Mouse (Mus musculus) hindbrain, embryonic 12.5 days (tissue): Measurements from ENCODE around the gene Map7d1. TPM values are rescaled to one million over a fixed set of nuclear protein-coding genes. Genes with fewer than 3 reads are reported as not detected.

ENCODE experiments used
- ATAC-seq: fragments of 200-750 bp; cut with Nextera tagmentation; 2 replicates; pipeline ENCODE4 v1.8.0; 2017; ENCODE audit warnings: moderate TSS enrichment; ENCODE audit not compliant: low FRiP score
- H3K27ac ChIP-seq: fragments of 300-500 bp; sonication (generic); 2 replicates; pipeline ENCODE4 v1.5.1; 2016; ENCODE audit warnings: mild to moderate bottlenecking
- H3K27me3 ChIP-seq: fragments of 300-500 bp; sonication (generic); 2 replicates; pipeline ENCODE4 v1.6.1; 2016; ENCODE audit warnings: mild to moderate bottlenecking
- H3K36me3 ChIP-seq: fragments of 300-500 bp; sonication (generic); 2 replicates; pipeline ENCODE4 v1.6.1; 2016; ENCODE audit warnings: mild to moderate bottlenecking
- H3K4me1 ChIP-seq: fragments of 300-500 bp; sonication (generic); 2 replicates; pipeline ENCODE4 v1.6.1; 2016
- H3K4me2 ChIP-seq: fragments of 300-500 bp; sonication (generic); replicated peaks from 2 replicates; pipeline ENCODE4 v1.6.1; 2016; ENCODE audit warnings: mild to moderate bottlenecking
- H3K4me3 ChIP-seq: fragments of 300-500 bp; sonication (generic); 2 replicates; pipeline ENCODE4 v1.5.1; 2016; ENCODE audit warnings: mild to moderate bottlenecking
- H3K9ac ChIP-seq: fragments of 300-500 bp; sonication (generic); 2 replicates; pipeline ENCODE4 v1.6.1; 2016; ENCODE audit warnings: mild to moderate bottlenecking, moderate library complexity
- H3K9me3 ChIP-seq: fragments of 300-500 bp; sonication (generic); replicated peaks from 2 replicates; pipeline ENCODE4 v1.6.1; 2016; ENCODE audit warnings: mild to moderate bottlenecking
- WGBS: fragments of 180-500 bp; shearing (Covaris S2); methylation state at CpG from one replicate; pipeline ENCODE4 v1.1.7; 2016; 5-methylcytosine and 5-hydroxymethylcytosine counted together
- polyA plus RNA-seq: library from polyadenylated mRNA; unstranded; fragments of >200 nt; fragmentation: Nextera tagmentation; extraction: Ambion mirVana; gene quantifications from 2 replicates; pipeline ENCODE4 v1.2.1, GENCODE M21; 2016

Map7d1 gene
- polyA plus RNA-seq, 1 experiment from 2014 or later, result 143 TPM

DNA sequence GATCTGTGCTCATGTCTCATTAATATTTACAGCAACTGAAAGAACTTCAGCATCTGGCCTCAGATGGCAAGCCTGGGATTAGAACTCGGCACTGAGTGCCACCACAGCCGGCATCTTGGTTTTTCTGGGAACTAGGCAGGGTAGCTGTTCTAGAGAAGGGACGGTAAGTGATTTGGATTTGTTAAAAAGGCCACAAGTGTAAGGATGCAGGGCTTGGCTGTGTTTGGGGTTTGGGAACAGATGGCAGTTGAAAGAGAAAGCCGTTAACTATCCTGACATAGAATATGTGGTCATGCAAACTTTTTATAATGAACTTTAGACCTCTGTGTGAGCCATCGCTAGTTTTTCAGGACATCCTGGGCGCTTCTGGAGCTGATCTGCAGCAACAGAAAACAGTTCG lies 5.5 kb upstream of the Map7d1 start:
- H3K9me3 ChIP-seq, result no peaks in the 10 kb centered on the region
- no peaks in the 10 kb centered on the region for H3K27me3 ChIP-seq
- H3K36me3 ChIP-seq, result no peaks in the 10 kb centered on the region
- H3K9ac ChIP-seq, result no peak overlapping the region
- peak overlapping the region; percentile 80; the same call in 1 of the 2 replicates for H3K27ac ChIP-seq
- H3K4me3 ChIP-seq, result peak overlapping the region; percentile 66; the same call in 1 of the 2 replicates
- ATAC-seq, result 0 out of 2 replicates have a peak, but pooled peaks have one; percentile 1
- WGBS, result 54% methylated on average over 7 of the region's 7 CpGs
- H3K4me1 ChIP-seq, result peaks cover 57% of the 10 kb centered on the region
- peak overlapping the region; percentile 83; the same call in 1 of the 2 replicates for H3K4me2 ChIP-seq

DNA sequence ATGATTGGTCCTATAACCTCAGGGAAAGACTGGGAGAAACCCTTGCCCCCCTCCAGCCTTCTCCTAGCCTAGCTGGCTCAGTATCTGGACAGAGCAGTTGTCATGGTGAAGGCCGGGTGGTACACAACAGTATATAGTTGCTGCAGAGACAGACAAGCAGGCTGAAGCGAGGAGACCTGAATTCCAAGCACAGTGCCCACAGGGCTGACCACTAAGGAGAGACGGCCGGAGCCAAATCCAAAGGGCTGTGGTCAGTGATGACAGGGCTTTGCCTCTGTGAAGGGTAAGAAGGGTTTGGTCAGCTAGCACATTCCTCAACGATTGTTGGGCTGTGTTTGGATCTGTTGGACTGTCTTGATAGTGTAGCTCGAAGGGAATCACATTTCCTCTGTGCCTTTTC lies 5.1 kb upstream of the Map7d1 start:
- 68% methylated on average over 6 of the region's 6 CpGs for WGBS
- ATAC-seq, result no peak
- no peaks in the 10 kb centered on the region for H3K36me3 ChIP-seq
- peak overlapping the region; percentile 25; the same call in 1 of the 2 replicates for H3K4me2 ChIP-seq
- no peaks in the 10 kb centered on the region for H3K27me3 ChIP-seq
- peaks cover 57% of the 10 kb centered on the region for H3K4me1 ChIP-seq
- no peaks in the 10 kb centered on the region for H3K9me3 ChIP-seq
- peak overlapping the region; percentile 32; the same call in 1 of the 2 replicates for H3K9ac ChIP-seq
- peak overlapping the region; percentile 80 for H3K27ac ChIP-seq
- no peak overlapping the region for H3K4me3 ChIP-seq

DNA sequence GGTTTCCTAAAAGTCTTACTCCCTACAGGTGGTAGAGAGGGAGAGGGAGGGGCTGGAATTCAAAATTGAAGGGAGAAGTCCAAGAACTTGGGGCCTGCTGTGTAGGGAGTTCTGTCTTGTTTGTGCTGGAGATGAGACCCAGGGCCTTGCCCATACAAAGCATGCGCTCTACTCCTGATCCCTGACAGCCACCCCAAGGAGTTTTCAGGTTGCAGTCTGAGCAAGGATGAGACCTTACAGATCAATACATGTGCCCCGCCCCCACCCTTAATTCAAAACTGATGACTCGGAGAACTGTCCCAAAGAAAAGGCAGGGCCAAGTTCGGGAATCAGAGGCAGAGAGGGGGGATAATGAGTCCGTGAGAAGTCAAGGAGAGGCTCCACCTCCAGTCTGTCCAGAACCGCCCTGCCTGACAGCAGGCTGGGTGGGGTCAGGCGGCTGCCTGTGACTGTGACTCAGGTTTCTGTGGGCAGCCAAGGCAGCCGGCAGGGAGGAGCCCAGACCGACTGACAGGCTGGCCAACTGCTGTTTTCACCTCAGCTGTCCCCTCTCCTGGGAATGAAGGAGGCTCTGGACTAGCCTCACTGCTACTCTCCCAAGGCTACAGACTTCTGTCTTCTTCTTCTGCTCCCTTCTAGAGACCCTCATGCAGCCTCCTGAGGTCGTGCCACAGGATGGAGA lies 4.5 kb upstream of the Map7d1 start:
- Histone ChIP-seq H3K27me3 (no peaks in the 10 kb centered on the region), H3K27ac (peak overlapping the region; percentile 80), H3K4me3 (no peak overlapping the region), H3K9ac (peak overlapping the region; percentile 32; the same call in 1 of the 2 replicates), H3K36me3 (no peaks in the 10 kb centered on the region), H3K9me3 (no peaks in the 10 kb centered on the region), H3K4me1 (peaks cover 57% of the 10 kb centered on the region), H3K4me2 (peak overlapping the region; percentile 25; the same call in 1 of the 2 replicates)
- no peak for ATAC-seq
- WGBS, result 4% methylated on average over 10 of the region's 10 CpGs

DNA sequence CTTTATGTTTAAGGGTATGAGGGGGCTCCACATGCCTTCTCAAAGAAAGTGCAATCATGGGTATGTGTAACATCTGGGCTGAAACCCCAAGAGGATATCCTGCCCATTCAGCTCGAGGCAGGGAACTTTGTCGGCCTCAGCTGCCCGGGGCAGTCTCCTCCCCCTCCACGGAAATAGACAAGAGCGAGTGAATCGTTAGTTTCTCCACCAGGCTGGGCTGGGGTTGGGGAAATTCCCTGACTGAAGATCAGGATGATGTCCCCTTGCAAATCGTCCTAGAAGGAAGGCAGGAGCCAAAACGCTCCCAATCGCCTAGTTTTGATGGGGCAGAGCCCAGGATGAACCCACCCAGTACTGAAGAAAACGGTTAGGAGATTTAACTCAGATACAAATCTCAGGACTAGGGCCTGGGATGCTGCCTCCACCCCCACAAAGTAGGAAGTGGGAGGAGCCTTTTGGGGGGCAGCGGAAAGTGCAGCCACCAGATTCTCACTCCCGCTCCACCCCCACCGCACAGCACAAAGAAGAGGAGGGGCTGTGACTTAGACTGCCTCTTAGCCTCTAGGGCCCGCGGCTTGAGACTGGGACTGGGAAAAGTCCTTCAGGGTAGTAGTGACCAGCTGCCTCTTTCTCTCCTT lies 3.5 kb upstream of the Map7d1 start:
- H3K4me3 ChIP-seq, result 0 out of 2 replicates have a peak overlapping the region, but pooled peaks have one; percentile 0
- 1% methylated on average over 15 of the region's 15 CpGs for WGBS
- H3K27me3 ChIP-seq, result no peaks in the 10 kb centered on the region
- ATAC-seq, result no peak
- peaks cover 60% of the 10 kb centered on the region for H3K4me1 ChIP-seq
- H3K9me3 ChIP-seq, result no peaks in the 10 kb centered on the region
- peak overlapping the region; percentile 29 for H3K4me2 ChIP-seq
- H3K36me3 ChIP-seq, result no peaks in the 10 kb centered on the region
- H3K27ac ChIP-seq, result peak overlapping the region; percentile 80
- peak overlapping the region; percentile 27; the same call in 1 of the 2 replicates for H3K9ac ChIP-seq

DNA sequence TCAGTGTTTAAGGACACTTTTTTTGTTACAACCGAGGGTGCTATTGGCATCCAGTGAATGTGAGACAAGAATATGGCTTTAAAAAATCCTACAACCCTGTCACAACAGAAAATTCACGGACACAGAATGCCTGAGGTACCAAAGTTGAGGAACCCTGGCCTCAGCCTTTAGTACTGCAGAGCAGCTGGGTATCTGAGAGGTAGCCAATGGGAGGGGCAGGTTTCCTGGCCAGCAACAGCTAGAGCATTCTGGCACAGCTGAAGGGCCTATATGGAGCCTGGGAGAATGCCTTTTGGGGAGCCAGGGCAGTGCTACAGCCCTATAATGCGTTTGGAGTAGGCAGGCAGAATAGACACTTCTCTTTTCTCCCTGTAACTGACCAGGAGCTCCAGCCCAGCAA lies 2.9 kb upstream of the Map7d1 start:
- 0 out of 2 replicates have a peak overlapping the region, but pooled peaks have one; percentile 29 for H3K4me2 ChIP-seq
- no peak overlapping the region; the same call in 1 of the 2 replicates for H3K9ac ChIP-seq
- no peaks in the 10 kb centered on the region for H3K27me3 ChIP-seq
- H3K4me3 ChIP-seq, result no peak overlapping the region
- no peaks in the 10 kb centered on the region for H3K9me3 ChIP-seq
- 22% methylated on average over 3 of the region's 3 CpGs for WGBS
- H3K4me1 ChIP-seq, result peaks cover 66% of the 10 kb centered on the region
- no peaks in the 10 kb centered on the region for H3K36me3 ChIP-seq
- H3K27ac ChIP-seq, result peak overlapping the region; percentile 80
- no peak for ATAC-seq

DNA sequence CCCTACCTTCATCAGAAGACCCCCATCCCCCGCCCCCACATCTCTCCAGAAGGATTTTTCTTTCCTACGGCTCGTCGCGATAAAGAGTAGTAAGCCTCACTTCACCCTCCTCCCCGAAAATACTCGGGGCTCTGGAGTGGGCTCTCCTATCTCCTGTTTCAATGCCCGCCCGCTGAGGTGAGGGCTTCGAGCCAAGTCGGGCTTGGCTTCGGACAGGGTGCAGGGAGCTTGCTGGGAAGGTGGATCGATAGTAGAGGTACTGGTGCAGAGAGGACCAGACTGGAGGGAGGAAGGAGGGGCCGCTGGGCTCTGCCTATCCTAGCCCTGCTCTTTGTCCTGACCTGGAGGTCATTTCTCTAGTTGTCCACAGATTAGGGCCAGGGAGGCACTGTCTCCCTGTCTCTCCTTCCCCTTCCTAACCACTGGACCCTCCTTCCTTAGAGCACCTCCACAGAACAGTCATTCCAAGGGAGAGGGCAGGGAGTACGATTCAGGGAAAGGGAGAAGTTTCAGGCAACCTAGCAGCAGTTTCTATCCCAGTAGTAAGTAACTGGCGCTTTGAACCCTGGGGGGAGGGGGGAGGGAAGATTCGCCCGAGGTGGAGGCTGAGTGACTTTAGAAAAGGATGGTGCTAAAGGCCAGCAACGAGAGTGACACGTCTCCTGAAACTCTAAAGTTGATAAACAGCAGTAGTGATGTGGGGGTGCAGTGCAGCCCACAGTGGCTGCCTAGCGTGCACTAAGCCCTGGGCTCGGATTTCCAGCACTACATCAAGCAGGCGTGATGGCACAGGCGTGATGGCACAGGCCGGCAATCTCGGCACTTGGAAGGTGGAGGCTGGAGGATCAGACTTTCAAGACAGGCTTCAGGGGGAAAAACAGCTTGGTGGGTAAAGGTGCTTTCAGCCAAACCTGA lies 1.1 kb upstream of the Map7d1 start:
- peaks cover 4% of the 10 kb centered on the region; the same call in 1 of the 2 replicates for H3K36me3 ChIP-seq
- 2% methylated on average over 26 of the region's 26 CpGs for WGBS
- peak overlapping the region; percentile 82 for H3K4me3 ChIP-seq
- H3K9me3 ChIP-seq, result no peaks in the 10 kb centered on the region
- peak overlapping the region; percentile 92 for H3K9ac ChIP-seq
- peaks cover 74% of the 10 kb centered on the region for H3K4me1 ChIP-seq
- peak overlapping the region; percentile 99 for H3K4me2 ChIP-seq
- no peaks in the 10 kb centered on the region for H3K27me3 ChIP-seq
- no peak for ATAC-seq
- peak overlapping the region; percentile 96 for H3K27ac ChIP-seq

DNA sequence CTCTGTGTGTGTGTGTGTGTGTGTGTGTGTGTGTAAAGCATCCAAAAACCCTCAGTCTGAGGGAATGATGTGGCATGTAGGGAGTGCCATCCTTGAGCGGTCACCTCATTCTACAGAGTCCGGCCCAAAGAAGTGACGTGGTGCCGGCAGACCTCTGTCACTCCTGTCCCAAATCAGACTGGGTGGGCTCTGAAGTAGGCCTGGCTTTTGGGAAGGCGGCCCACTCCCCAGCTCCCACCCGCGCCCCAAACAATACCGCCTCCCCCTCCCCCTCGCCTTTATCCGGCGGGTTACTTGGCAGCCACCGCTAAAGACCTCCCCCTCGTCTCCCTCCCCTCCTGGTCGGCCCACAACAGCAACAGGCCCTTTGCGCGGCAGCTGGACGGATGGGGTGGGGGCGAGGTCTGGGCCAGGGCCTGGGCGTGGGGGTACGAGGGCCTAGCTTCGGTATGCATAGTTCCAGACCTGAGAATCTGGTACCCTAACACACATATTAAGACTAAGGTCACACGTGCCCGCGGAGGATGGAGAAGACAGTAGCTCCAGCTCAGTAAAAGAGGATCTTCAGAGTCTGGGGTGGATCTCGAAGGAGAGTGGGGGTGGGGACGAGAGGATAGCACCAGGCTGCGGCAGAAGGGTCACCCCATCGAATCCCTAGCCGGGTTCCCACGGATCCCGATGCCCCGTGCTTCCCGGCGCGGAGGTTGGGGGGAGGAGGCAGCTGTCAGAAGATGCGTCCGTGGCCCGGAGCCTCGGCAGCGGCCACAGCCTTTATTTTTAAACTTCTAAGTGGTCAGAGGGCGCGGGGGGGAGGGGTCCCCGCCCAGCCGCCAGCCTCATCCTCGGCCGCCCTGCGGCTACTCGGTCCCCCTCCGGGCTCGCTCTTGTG lies 786 bp downstream of the Map7d1 start:
- peak overlapping the region; percentile 99 for H3K4me2 ChIP-seq
- peak; percentile 36 for ATAC-seq
- peaks cover 8% of the 10 kb centered on the region; the same call in 1 of the 2 replicates for H3K36me3 ChIP-seq
- 1% methylated on average over 46 of the region's 50 CpGs for WGBS
- H3K4me1 ChIP-seq, result peaks cover 77% of the 10 kb centered on the region
- no peaks in the 10 kb centered on the region for H3K9me3 ChIP-seq
- H3K27me3 ChIP-seq, result no peaks in the 10 kb centered on the region
- peak overlapping the region; percentile 82 for H3K4me3 ChIP-seq
- H3K9ac ChIP-seq, result peak overlapping the region; percentile 92
- H3K27ac ChIP-seq, result peak overlapping the region; percentile 96

DNA sequence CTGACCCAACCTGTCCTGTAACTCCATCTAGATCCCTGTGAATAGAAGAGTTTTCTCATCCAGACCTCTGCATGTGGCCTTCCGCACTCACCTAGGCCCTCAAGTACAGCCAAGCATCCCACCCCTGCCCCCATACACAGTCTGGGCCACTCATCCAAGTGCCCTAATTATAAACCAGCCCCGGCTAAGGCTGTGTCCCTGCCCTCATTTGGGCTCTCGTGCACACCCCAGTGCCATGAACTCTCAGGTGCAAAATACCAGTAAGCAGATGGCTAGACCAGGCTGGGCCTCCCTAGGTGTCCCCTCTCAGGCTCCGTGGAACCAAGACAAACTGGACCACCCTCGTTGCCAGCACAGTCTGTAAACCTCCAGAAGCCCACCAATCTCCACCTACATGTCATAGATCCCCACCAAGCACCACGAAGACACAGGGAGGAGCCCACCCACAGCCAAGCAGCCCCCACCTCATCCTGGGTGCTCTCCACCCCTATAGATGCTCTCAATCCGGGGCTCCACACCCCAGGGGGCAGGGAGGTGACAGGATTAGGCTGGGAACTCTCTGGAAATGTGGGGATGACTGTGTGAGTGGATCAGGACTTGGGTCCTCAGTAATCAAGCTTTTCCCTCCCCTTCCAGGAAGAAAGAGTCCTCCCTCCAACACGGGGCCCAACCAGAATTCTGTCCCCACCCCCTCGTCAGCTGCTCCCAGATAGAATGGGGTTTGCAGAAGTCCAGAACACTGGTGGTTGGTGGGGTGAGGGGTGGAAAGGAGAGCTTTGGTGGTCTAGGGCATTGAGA lies 1.6 kb downstream of the Map7d1 start:
- no peaks in the 10 kb centered on the region for H3K27me3 ChIP-seq
- peak overlapping the region; percentile 92 for H3K9ac ChIP-seq
- H3K9me3 ChIP-seq, result no peaks in the 10 kb centered on the region
- peak; percentile 10; the same call in 1 of the 2 replicates for ATAC-seq
- peak overlapping the region; percentile 96 for H3K27ac ChIP-seq
- peaks cover 76% of the 10 kb centered on the region for H3K4me1 ChIP-seq
- H3K36me3 ChIP-seq, result peaks cover 9% of the 10 kb centered on the region; the same call in 1 of the 2 replicates
- peak overlapping the region; percentile 99 for H3K4me2 ChIP-seq
- peak overlapping the region; percentile 82 for H3K4me3 ChIP-seq
- 17% methylated on average over 9 of the region's 9 CpGs for WGBS

DNA sequence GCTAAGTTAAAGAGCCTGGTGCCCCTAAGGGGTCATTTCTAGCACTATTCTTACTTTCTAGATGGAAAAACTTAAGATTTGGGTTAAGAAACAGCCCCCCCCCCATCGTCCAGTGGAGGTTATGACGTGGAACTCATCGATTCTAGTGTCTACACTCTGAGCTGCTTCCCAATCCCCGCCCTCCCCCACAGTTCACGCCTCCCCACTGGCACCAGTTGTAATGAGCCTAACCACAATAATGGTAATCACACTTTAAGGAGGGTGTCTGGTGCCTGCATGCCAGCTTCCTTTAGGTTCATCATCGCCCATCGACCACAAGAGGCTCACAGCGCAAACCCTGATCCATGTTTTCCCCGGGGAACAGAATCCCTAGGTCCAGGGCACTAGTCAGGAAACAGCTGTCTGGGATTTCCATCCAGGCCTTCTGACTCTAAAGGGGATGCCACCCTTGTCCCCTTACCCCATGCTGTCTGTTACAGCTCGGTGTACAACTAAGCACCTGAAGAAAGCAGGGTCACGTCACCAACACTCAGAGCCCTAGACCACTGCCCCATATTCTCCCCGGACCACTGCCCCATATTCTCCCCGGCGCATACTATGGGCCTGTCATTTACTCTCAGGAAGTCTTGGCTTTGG lies 2.4 kb downstream of the Map7d1 start:
- H3K9ac ChIP-seq, result peak overlapping the region; percentile 92
- WGBS, result 75% methylated on average over 14 of the region's 14 CpGs

More for the DNA sequence above, 2.4 kb downstream of the Map7d1 start:
- Histone ChIP-seq H3K36me3 (peaks cover 9% of the 10 kb centered on the region; the same call in 1 of the 2 replicates), H3K27me3 (no peaks in the 10 kb centered on the region), H3K27ac (no peak overlapping the region), H3K4me3 (peak overlapping the region; percentile 82), H3K9me3 (no peaks in the 10 kb centered on the region), H3K4me2 (peak overlapping the region; percentile 99), H3K4me1 (peaks cover 76% of the 10 kb centered on the region)
- no peak for ATAC-seq
